Mouse (Mus musculus) natural killer cell, adult 2 months (primary cell): ENCODE data around the gene Slc38a7.
"Not testable (repeated sequence)": the region's sequence is repeated elsewhere in the genome, so short reads cannot be mapped to it uniquely, and the experiment has no call there.

ENCODE experiments used
- DNase-seq, 2 experiments: peaks; one replicate each; pipeline ENCODE4 v3.0.0; 2022; ENCODE audit warnings: low spot score in 2 of 2

Gene Slc38a7

GRCm38 (mm10) chr8:95807861-95808260 is 45.5 kb downstream of the Slc38a7 start:
- peak; percentile 87 to 90 for DNase-seq

GRCm38 (mm10) chr8:95807331-95807843 is 46.0 kb downstream of the Slc38a7 start, which contains the start of gene Cnot1:
TSS of gene Cnot1 (minus strand) at chr8:95807464.
- peak; percentile 97 for DNase-seq

GRCm38 (mm10) chr8:95806461-95807191 is 46.7 kb downstream of the Slc38a7 start:
- DNase-seq: peak in 1 of 2 experiments; percentile 18

- DNase-seq: no peak
Observed at GRCm38 (mm10) chr8:95805482-95805881, 47.9 kb downstream of the Slc38a7 start.

GRCm38 (mm10) chr8:95802231-95802630 is 51.1 kb downstream of the Slc38a7 start:
- no peak for DNase-seq

GRCm38 (mm10) chr8:95801476-95802064 is 51.8 kb downstream of the Slc38a7 start:
- DNase-seq: no peak

- no peak for DNase-seq
Observed at GRCm38 (mm10) chr8:95800353-95800752, 53.0 kb downstream of the Slc38a7 start.

- no peak for DNase-seq
Observed at GRCm38 (mm10) chr8:95799891-95800290, 53.4 kb downstream of the Slc38a7 start.

GRCm38 (mm10) chr8:95799117-95799516 is 54.2 kb downstream of the Slc38a7 start:
- DNase-seq: no peak

GRCm38 (mm10) chr8:95795333-95796061 is 57.8 kb downstream of the Slc38a7 start:
- not testable (repeated sequence) for DNase-seq
